Mouse (Mus musculus) thymus, adult 18-20 months (tissue): ENCODE measurements around the gene Fzd4.
A peak's percentile ranks its signal among the peaks of the same experiment; 100 is the strongest.

ENCODE experiments used
- DNase-seq, 2 experiments: peaks; one replicate each; pipeline ENCODE4 v3.0.0; 2022; ENCODE audit warnings: mixed read lengths in 2 of 2

Gene Fzd4

GRCm38 (mm10) chr7:89401136-89401858 lies 2.9 kb upstream of the Fzd4 start:
- DNase-seq = no peak

GRCm38 (mm10) chr7:89401936-89402335 lies 2.2 kb upstream of the Fzd4 start:
- no peak for DNase-seq

GRCm38 (mm10) chr7:89403053-89403972 lies 842 bp upstream of the Fzd4 start:
- DNase-seq = peak; percentile 26 to 36

- DNase-seq = peak; percentile 4 to 8
Measured at GRCm38 (mm10) chr7:89404734-89405440, 732 bp downstream of the Fzd4 start.

GRCm38 (mm10) chr7:89406011-89406410 lies 1.9 kb downstream of the Fzd4 start:
- DNase-seq = no peak

GRCm38 (mm10) chr7:89407006-89407940 lies 3.1 kb downstream of the Fzd4 start:
- DNase-seq = no peak

- DNase-seq = no peak
Measured at GRCm38 (mm10) chr7:89410294-89410693, 6.1 kb downstream of the Fzd4 start.

GRCm38 (mm10) chr7:89411346-89411745 lies 7.2 kb downstream of the Fzd4 start:
- DNase-seq = no peak

GRCm38 (mm10) chr7:89412094-89412493 lies 7.9 kb downstream of the Fzd4 start:
- DNase-seq = no peak

GRCm38 (mm10) chr7:89416027-89416426 lies 11.9 kb downstream of the Fzd4 start:
- no peak for DNase-seq

- no peak for DNase-seq
Measured at GRCm38 (mm10) chr7:89417707-89418106, 13.6 kb downstream of the Fzd4 start.

GRCm38 (mm10) chr7:89418127-89418653 lies 14.0 kb downstream of the Fzd4 start:
- DNase-seq = no peak

GRCm38 (mm10) chr7:89418917-89419679 lies 14.9 kb downstream of the Fzd4 start:
- no peak for DNase-seq

GRCm38 (mm10) chr7:89421294-89421693 lies 17.1 kb downstream of the Fzd4 start:
- no peak for DNase-seq

- no peak for DNase-seq
Measured at GRCm38 (mm10) chr7:89422650-89423049, 18.5 kb downstream of the Fzd4 start.

GRCm38 (mm10) chr7:89423194-89423593 lies 19.0 kb downstream of the Fzd4 start:
- DNase-seq = no peak

- DNase-seq = no peak
Measured at GRCm38 (mm10) chr7:89423688-89424255, 19.6 kb downstream of the Fzd4 start.

GRCm38 (mm10) chr7:89424659-89425058 lies 20.5 kb downstream of the Fzd4 start:
- DNase-seq = no peak

GRCm38 (mm10) chr7:89425803-89426725 lies 21.9 kb downstream of the Fzd4 start:
- DNase-seq = no peak

GRCm38 (mm10) chr7:89427101-89427500 lies 22.9 kb downstream of the Fzd4 start:
- DNase-seq = no peak
